Mouse (Mus musculus): ENCODE measurements at regions not wholly inside any gene's neighbourhood (a gene's known extent, or its start where the extent isn't known, plus 50 kb on each side); places are given as distances from the start of the nearest gene placed in this dataset.
A peak's percentile ranks its signal among the peaks of the same experiment; 100 is the strongest.
"Not testable (repeated sequence)": the region's sequence is repeated elsewhere in the genome, so short reads cannot be mapped to it uniquely, and the experiment has no call there.

DNA sequence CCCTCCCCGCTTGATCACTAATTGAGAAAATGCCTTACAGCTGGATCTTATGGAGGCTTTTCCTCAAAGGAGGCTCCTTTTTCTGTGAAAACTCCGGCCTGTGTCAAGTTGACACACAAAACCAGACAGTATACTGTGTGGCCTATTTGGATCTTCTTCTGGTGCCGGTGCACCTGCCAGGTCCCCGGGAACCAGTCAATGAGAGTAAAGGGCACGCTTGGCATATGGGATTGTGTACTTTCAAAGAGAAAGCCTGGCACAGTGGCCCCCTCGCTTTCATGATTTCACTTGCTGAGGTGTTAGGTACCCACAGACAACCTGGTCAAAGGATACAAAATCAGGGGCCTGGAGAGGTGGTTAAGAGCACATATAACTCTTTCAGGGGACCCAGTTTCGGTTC lies 167.9 kb upstream of the Rpl38 start:
- intact Hi-C loops (cut with DNase I), result no loop called here
- DNase-seq (ENCODE audit: low spot score in 2 of 2), result no peak

DNA sequence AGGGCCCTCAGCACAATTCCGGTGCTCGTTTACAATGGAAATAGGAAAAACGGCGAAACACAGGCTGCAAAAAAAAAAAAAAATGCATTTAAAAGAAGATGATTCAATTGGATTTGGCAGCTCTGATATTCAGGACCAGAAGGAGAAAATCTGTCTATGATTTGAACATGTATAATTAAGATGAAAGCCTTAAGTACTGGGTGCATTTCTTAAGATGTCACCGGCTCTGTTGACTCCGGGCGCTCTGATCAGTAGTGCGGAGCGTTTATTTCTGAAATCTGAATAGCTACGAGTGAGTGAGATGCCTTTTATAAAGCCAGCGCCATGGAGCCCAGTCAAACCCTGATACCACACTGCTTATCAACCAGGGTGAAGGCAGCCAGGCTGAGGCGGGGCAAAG lies 168.7 kb upstream of the Rpl38 start:
- DNase-seq (ENCODE audit: low spot score in 2 of 2), result no peak
- intact Hi-C loops (cut with DNase I), result no loop called here

DNA sequence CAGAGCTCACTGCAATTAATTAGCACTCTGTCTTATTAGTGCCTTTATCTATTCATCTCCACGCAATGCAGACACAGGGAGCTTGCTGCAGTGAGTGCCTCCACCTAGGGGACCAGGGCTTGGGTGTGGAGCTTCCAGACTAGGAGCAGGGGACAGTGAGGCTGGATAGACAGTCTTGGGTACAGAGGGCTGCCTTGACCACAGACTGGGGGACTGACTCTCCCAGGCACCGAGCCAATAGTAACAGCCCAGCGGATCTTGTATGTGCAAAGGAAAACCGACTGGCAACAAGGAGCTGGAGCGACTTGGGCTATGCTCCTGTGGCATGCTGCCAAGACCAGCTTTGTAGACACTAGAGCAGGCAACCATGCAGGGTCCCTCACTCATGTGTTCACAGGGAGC lies 172.8 kb upstream of the Rpl38 start:
- intact Hi-C loops (cut with DNase I), result no loop called here
- DNase-seq (ENCODE audit: low spot score in 2 of 2), result peak in 1 of 2 experiments; percentile 41

DNA sequence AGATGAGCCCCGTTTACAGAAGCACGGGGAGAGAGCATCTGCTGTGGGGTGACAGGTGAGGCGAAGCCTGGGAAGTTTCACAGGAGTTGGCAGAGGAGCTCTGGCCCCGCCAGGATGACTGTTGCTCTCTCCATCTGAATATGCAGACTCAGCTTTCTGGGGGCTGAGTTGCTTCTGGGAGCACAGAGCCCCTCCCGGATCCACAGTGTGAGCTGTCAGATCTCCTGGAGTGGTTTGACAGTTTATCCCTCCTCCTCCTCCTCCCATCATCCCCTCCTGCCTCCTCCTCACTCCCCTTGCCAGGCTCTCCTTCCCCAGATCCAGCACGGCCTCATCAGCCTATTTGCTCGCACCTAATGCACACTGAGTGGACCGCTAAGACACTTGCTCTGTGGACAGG lies 181.9 kb upstream of the Rpl38 start:
- intact Hi-C loops (cut with DNase I), result no loop called here
- no peak for DNase-seq (ENCODE audit: low spot score in 2 of 2)

DNA sequence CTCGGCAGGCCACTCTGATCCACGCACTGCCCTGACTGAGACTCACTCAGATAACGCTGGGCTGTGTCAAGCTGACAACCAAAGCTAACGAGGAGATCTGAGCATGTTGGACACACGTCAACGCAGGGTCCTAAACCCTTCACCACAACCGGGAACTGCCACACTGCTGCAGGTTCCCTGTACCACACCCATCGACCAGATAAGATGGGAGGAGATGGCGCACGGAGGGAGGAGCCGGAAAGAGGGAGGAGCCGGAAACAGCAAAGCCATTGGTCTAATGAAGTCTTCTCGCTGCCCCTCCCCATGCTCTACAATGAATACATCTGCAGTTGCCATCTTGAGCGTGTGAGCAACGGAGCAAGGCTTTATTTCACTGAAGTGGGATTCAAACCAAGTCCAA lies 182.9 kb upstream of the Rpl38 start:
- DNase-seq (ENCODE audit: low spot score in 2 of 2), result no peak
- intact Hi-C loops (cut with DNase I), result no loop called here

DNA sequence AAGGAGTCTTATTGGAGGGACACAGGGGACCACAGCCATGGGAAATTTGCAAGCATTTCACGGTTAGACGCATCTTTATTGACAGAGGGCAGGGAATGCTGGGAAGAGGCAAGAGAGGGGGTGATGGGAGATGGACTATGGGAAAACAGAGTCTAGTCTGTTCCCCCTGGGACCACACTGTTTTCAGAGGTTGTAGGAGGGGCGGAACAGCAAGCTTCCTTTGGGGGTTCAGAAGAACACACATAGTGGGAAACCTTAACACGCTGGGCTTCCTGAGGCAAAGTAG lies 183.7 kb upstream of the Rpl38 start:
- no peak for DNase-seq (ENCODE audit: low spot score in 2 of 2)
- intact Hi-C loops (cut with DNase I), result no loop called here

DNA sequence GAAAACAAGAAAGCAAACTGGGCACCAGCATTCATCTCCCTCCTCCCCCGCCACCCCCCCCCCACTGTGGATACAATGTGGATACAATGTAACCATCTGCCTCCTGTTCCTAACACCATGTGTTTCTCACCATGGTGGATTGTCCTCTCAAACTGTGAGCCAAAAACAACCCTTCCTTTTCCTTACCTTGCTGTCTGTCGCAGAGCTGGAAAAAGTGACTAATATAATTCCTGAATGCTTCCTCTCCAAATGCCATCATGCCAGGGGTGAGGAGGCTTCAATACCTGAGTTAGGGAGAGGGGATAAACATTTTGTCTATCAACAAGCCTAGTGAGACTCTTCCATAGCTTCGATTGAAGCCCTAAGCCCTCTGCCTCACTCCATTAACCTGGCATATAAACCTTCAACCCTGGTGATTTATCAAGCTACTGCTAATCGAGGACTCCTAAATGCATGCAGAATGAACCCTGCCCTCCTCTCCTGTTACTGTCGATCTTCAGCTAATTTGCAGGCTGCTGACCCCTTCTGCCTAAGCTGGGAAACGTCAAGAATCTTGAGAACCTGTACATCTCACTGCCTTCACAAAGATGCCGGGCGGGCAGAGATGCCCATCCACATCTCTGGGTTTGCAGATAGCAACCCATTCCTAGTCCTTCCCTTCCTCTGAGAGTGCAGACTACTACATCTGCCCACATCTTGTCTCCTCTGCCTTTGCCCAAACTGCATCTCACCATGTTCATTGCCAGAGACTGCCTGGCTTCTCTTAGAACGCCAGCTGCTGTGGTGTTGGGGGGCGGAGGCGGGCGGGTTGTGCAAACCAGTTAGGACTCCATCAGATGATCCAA lies 184.3 kb upstream of the Rpl38 start:
- intact Hi-C loops (cut with DNase I), result no loop called here
- DNase-seq (ENCODE audit: low spot score in 2 of 2), result peak; percentile 19 to 59

DNA sequence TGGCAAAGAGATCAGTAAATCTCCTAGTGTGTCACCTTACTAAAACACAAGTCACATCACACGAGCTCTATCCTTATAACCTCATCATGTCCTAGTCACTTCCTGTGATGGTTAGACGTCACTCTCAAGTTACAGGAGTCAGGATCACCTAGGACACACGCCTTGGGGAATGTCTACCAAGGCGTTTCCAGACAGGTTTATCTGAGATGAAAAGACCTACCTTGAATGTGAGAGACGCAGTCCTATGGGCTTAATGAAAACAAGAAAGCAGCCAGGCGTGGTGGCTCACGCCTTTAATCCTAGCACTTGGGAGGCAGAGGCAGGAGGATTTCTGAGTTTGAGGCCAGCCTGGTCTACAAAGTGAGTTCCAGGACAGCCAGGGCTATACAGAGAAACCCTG lies 185.0 kb upstream of the Rpl38 start:
- intact Hi-C loops (cut with DNase I); DNase-seq (ENCODE audit: low spot score in 2 of 2): not testable (repeated sequence)

DNA sequence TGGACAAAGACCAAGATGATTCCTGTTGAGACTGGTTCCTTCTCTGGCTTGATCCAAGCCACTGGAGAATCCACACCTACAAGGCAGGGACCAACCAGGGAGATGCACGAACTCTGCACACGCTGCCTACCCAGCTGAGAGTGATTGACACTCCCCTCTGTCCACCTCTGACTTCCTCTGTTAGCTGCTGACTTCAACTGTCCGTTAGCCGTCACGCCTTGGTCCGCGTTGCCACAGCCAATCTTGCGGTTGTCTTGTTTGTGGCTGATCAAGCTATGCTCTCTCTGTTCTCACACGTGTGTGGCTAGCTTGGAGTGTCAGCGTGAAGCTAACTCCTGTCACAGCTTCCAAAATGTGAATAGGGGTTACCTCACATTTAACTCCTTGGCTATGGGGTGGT lies 186.3 kb upstream of the Rpl38 start:
- intact Hi-C loops (cut with DNase I), result no loop called here
- no peak for DNase-seq (ENCODE audit: low spot score in 2 of 2)

DNA sequence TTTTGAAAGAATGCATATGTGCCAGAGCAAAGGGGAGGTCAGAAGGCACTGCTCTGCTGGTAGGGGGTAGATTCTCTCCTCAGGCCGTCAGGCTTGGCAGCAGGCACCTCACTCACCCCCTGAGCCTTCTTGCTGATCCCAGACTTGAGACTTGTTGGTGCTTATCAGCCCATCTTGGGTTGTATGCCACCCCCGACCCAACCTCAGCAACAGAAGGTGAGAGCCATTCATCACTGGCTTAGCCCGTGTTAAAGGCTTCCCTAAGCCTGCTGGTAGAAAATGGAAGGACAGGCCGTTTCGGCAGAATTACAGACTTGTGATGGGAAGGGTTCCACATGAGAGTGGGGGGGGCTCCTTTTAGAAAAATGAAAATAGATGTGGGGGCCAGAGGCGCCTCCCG lies 187.3 kb upstream of the Rpl38 start:
- DNase-seq (ENCODE audit: low spot score in 2 of 2), result no peak
- intact Hi-C loops (cut with DNase I), result no loop called here

DNA sequence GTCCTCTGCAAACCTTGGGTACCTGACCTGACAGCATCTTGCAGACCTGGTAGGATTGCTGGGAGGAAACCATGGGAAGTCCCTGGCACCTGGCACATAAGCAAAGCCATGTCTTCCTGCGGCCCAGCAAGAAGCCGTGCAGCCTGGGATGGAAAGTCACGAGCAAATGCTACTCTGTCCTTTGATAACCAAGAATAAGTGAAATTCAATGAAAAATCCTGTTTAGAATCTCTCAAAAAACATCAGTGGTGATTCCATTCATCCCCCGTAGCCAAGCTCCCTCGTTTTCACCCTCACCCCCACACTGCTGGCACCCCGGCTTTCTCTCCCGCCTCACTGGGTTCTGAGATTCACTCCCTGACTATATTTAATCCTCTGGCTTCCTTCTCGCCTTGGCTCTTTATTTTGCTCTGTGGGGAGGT lies 188.2 kb upstream of the Rpl38 start:
- intact Hi-C loops (cut with DNase I), result no loop called here
- DNase-seq (ENCODE audit: low spot score in 2 of 2), result peak; percentile 36 to 49

DNA sequence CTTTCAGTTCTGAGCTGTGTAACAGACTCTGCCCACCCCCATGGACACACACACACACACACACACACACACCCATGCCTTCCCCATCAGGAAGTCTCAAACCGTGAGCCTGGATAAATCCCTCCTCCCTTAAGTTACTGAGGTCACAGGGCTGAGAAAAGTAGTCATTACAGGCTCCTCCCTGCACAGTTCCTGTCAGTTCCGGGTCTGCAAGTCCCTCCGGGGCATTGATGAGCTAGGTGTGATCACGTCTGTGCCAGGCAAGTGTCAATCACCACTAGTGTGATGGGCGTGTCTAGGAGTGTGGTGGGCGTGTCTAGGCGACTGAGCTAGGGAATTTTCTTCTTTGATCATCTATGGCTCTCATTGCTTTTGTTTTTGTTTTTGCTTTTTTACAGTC lies 189.6 kb upstream of the Rpl38 start:
- intact Hi-C loops (cut with DNase I), result loop anchor here (5.0 kb wide), 1 partner anchor 154 kb away; no protein-coding TSS in a partner anchor
- no peak for DNase-seq (ENCODE audit: low spot score in 2 of 2)

DNA sequence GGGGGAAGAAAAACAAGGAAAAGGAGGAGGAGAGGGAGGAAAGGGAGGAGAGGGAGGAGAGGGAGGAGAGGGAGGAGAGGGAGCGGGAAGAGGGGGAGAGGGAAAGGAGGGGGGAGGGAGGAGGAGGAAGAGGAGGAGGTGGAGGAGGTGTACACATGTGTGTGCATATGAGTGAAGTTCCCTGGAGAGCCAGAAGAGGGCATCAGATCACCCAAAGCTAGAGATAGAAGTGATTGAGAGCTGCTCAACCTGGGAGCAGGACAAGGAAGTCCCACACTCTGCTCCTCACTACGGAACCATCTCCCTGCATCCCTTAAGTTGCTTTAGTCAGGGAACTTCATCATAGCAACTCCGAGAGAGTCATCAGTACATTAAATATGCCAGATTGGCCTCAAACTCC lies 191.0 kb upstream of the Rpl38 start:
- intact Hi-C loops (cut with DNase I), result loop anchor here (5.0 kb wide), 1 partner anchor 155 kb away; no protein-coding TSS in a partner anchor
- peak in 1 of 2 experiments; percentile 33 for DNase-seq (ENCODE audit: low spot score in 2 of 2)

DNA sequence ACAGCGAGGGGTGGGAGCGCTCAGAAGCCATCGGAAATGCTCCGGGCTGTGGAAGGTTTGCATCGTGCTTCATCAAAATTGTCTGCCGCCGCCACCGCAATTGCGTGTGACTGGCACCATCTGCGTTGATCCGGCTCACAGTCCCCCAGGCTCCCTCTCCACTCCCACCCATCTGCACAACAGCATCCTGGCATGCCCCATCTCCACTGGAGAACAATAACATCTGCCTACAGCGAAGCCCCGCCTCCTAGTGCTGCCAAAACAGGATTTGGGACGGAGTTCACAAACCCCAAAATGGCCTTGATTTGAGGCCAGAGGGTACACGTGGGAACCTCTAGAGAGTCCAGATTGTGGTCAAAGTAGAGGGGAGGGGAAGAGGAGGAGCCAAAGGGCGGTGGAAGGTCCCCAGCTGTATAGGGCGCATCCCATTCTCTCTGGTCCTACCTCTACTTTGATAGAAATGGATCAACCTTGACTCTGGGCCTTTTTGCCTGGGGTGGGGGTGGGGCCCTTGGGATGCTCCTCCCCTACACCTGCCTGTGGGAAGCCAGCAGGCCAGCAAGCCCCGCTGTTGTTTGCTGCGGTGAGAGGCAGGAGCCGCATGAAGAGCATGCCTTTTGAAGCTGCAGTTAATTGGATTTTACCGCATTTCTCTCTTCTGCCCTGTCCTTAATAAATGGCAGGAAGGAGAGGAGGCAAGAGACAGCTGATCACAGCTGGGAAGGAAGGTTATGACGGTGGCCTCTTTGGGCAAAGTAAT lies 195.6 kb upstream of the Rpl38 start:
- peak; percentile 38 to 48 for DNase-seq (ENCODE audit: low spot score in 2 of 2)
- intact Hi-C loops (cut with DNase I), result no loop called here

DNA sequence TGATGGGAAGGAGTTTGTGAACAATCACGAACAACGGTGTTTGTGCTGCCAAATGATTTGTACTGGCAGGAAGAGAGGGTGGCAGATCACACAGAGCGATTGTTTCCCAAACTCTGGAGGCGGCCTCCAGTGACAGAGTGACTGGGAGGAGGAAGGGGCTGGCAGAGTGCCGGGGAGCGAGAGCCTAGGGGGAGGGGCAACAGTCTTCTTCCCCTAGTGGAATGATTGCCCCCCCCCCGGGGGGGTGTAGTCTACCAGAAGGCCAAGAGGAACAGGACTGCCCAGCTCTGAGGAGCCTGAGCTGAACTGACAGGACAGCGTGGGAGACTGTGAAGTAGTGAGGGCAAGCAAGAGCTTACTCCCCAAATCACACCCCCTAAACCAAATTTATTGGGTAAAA lies 199.9 kb upstream of the Rpl38 start:
- intact Hi-C loops (cut with DNase I), result no loop called here

DNA sequence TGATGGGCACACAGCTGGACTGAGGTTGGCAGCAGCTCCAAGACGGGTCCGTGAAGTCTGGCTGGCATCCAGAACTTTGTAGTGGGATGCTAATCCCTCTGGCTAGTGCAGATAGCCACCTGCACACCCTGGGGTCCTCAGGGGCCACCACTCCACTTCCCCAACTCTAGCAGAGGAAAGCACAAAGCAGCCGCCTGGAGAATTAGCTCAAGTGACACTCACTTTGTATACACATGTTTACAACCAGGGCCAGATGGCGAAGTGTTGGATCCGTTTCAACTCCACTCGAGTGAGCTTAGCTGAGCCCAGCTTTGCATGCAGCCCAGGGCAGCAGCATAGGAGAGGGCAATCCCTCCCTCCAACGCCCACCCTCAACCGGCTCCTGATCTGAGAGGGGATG lies 200.5 kb upstream of the Rpl38 start:
- intact Hi-C loops (cut with DNase I), result no loop called here
- peak; percentile 68 to 72 for DNase-seq (ENCODE audit: low spot score in 2 of 2)

More for the DNA sequence above, 199.9 kb upstream of the Rpl38 start:
- DNase-seq (ENCODE audit: low spot score in 2 of 2), result peak; percentile 71 to 80

DNA sequence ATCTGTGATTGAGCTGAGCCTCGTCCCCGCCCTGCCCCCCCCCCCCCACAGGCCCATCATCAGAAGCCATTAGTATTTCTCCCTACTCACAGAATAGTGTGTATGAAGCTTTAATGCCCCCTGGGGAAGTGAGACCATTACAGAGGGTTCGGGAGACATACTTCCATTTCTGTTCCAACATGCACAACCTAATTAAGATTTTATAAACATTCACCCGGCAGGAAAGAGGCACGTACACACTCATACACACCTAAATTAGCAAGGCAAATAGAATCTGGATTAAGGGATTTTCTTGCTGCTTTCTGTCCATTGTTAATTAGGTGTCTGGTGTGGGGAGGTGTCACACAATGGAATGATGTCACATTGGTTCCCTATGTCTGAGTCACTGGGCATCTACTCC lies 202.8 kb upstream of the Rpl38 start:
- no peak for DNase-seq (ENCODE audit: low spot score in 2 of 2)
- intact Hi-C loops (cut with DNase I), result no loop called here

DNA sequence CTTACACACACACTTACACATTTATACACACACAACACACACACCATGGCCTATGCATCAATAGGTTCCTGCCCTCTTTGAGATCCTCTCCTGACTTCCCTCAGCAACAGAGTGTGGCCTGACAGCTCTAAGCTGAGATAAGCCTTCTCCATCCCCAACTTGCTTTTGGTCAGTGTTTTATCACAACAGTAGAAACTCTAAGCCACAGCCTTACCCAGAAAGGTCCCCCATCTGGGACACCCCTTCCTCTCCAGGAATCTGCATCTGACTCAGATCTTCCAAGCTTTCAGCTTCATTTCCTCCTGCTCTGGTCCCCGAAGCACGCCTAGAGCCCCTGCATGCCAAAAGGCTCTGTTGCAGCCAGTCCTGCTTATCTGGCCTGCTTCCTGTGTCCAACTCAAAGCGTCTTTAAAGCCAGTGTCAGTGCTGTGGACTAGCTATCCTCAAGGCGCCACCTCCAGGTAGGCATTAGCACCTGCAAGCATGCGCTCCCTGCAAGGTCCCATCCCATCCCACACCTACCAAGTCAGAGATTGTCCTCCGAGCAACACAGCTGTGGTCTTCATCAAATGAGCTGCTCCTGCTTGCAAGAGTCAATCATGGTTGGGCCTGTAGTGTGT lies 205.5 kb upstream of the Rpl38 start:
- DNase-seq (ENCODE audit: low spot score in 2 of 2), result peak; percentile 40 to 42
- intact Hi-C loops (cut with DNase I), result no loop called here

DNA sequence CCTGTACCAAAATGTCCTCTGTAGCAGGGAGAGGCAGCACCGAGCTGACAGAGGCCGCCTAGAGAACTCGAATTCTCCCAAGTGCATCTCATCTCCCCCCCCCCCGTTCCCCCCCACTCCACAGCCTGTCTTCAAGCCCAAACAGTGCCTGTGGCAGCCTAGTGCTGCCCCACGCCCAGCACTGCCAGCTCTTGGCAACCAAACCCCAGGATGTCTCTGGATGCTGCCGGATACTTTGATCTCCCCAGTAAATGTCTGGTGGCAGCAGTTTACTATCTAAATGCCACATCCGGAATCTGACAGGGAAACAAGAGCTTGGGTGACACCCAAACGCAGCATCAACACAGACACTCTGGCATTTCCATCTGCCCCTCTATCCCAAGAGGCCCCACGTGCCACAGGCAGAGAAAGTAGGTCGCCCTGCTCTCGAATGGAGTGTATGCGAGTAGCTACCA lies 213.4 kb upstream of the Rpl38 start:
- intact Hi-C loops (cut with DNase I), result no loop called here
- DNase-seq (ENCODE audit: low spot score in 2 of 2), result peak in 1 of 2 experiments; percentile 44

DNA sequence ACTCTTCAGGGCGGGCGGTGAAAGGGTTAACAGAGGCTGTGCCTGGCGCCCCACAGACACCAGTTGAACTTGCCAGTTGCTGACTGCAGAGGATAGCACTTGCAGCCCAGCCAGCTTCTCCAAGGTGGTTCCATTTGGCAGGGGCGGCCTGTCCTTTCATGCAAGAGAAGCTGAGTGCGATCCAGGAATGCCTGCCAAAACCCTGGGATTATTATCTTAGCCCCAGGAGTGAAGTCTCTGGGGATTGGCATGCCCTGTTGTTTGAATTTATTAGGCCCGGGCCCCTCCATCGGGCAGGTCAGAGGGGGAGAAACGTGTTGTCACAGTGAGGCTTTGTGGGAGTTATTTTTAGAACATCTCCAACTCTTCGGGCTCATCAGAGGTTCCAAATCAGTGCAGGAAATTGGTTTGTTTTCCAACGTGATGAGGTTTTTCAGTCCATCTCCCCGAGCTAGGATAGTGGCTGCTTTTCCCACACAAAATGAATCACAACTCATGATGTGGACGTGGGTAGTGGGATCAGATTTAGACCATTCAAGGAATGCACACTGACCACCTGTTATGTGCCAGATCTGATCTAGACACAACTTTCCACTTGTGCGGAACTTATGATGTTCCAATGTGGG lies 219.4 kb upstream of the Rpl38 start:
- peak; percentile 66 to 70 for DNase-seq (ENCODE audit: low spot score in 2 of 2)
- intact Hi-C loops (cut with DNase I), result no loop called here
